Mouse (Mus musculus): ENCODE measurements at regions not wholly inside any gene's neighbourhood (a gene's known extent, or its start where the extent isn't known, plus 50 kb on each side); places are given as distances from the start of the nearest gene placed in this dataset.

DNA sequence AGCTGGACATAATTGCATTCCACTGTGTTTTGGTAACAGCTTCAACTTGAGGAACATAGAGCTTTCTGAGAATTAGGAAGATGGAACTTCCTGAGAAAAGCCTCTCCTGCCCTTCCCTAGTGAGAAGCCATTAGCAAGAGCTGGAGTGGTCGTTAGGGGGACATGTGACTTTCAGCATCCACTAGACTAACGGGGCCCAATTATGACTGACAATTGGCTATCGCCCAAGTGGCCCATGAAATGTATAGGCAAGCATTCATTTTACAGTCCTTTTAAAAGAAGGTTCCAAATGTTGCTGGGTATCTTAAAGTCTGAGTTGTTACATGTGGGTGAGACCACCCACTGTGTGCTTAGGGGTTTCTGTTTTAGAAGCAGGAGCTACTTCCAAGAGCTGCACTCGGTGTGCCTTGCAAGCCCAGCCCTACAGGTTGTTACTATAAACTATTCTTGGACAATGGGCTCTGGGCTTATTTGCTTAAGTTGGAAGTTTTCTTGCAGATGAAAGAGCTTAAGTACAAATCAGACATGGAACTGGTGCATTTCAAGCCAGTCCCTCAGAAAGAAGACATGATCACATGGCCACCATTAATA lies 183.1 kb upstream of the Cxcl12 start:
- TF ChIP-seq CTCF (IDR thresholded peaks at IDR 0.05; ENCODE audit: low read depth, low read length) (no peak), POLR2A (IDR thresholded peaks at IDR 0.05; ENCODE audit: insufficient read depth, low read length) (no peak)

Measured in ES-Bruce4 (cell line).